Mouse (Mus musculus) cerebellum, adult 2 months (tissue): ENCODE data around the gene Larp1. TPM values are rescaled to one million over a fixed set of nuclear protein-coding genes. Genes with fewer than 3 reads are reported as not detected.

ENCODE experiments used
- DNase-seq, 2 experiments: peaks; one replicate each; pipeline ENCODE4 v3.0.0; 2021
- H3K27ac ChIP-seq: fragments of 200-500 bp; 2 replicates; pipeline ENCODE4 v1.5.1; 2012; ENCODE audit warnings: low read length, control low read depth, inconsistent platforms; ENCODE audit not compliant: insufficient read depth
- H3K27me3 ChIP-seq: fragments of 200-500 bp; 2 replicates; pipeline ENCODE4 v1.6.1; 2012; ENCODE audit warnings: inconsistent platforms, mild to moderate bottlenecking, low read length, moderate library complexity; ENCODE audit not compliant: control insufficient read depth, insufficient read depth
- H3K4me1 ChIP-seq: fragments of 200-500 bp; 2 replicates; pipeline ENCODE4 v1.6.1; 2011; ENCODE audit warnings: low read length; ENCODE audit not compliant: control insufficient read depth, insufficient read depth
- H3K4me3 ChIP-seq: fragments of 200-500 bp; replicated peaks from 2 replicates; pipeline ENCODE3; 2011; ENCODE audit warnings: mild to moderate bottlenecking, low read depth, low read length, control low read depth; ENCODE audit not compliant: insufficient read depth
- CTCF ChIP-seq: fragments of 200-500 bp; IDR thresholded peaks from 2 replicates; pipeline ENCODE4 v1.5.1; 2011; ENCODE audit warnings: low read depth, mild to moderate bottlenecking, control low read depth, low read length, moderate library complexity, borderline replicate concordance; ENCODE audit not compliant: insufficient read depth
- POLR2A ChIP-seq: fragments of 200-500 bp; IDR thresholded peaks from 2 replicates; pipeline ENCODE4 v1.6.1; 2011; ENCODE audit warnings: low read length, control low read depth, borderline replicate concordance; ENCODE audit not compliant: insufficient read depth
- WGBS: fragments of 180-500 bp; shearing (Covaris S2); methylation state at CpG from one replicate; pipeline ENCODE4 v1.1.7; 2018; 5-methylcytosine and 5-hydroxymethylcytosine counted together
- polyA plus RNA-seq: library from polyadenylated mRNA; depleted of rRNA; stranded (reverse); fragments of >200 nt; gene quantifications from 2 replicates; pipeline ENCODE4 v1.2.3, GENCODE M21; 2012

Gene Larp1
- polyA plus RNA-seq, 1 experiment, result 54.5 TPM

GRCm38 (mm10) chr11:58012674-58013073 is 3.8 kb downstream of the Larp1 start:
- Histone ChIP-seq H3K27ac (no peak overlapping the region), H3K4me3 (no peak overlapping the region), H3K4me1 (peaks cover 16% of the 10 kb centered on the region), H3K27me3 (no peaks in the 10 kb centered on the region)
- WGBS, result 64% methylated on average over 1 of the region's 1 CpGs
- no peak for DNase-seq
- TF ChIP-seq POLR2A (no peak), CTCF (no peak)

DNA sequence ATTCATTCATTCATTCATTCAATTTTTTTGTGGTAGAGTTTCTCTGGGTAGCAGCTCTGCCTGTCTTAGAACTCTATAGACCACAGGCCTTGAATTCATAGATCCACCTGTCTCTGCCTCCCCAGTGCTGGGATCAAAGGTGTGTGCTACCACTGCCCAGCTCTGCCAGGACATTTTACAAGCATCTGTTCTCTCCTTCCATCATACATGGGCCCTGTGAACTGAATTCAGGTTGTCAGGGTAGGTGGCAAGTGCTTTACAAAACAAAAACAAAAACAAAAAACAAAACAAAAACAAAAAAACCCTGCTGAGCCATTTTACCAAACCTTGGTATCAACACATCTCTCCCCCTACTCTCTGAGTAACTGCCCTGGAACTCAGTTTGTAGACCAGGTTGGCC is 4.2 kb downstream of the Larp1 start:
- TF ChIP-seq POLR2A (no peak), CTCF (no peak)
- no peak for DNase-seq
- no peak overlapping the region for H3K4me3 ChIP-seq
- no peaks in the 10 kb centered on the region for H3K27me3 ChIP-seq
- no peak overlapping the region for H3K27ac ChIP-seq
- peaks cover 16% of the 10 kb centered on the region for H3K4me1 ChIP-seq

DNA sequence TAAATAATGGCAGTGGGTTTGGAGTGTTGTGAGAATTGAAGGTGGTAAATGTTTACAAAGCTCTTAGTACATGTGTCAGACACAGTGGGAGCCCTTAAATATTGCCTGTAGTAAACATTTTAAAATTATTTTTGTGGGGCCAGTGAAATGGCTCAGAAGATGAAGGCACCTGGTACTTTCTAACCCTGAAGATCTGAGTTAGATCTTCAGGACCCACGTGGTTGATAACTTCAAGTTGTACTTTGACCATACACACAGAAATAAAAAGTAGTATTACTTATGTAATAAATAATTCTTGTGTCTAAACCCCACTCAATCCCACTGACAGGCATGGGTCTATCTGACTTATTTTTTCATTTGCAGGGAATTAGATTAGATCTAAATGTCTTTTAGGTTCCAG is 5.7 kb downstream of the Larp1 start:
- H3K27ac ChIP-seq, result no peak overlapping the region
- no peak for DNase-seq
- TF ChIP-seq CTCF (no peak), POLR2A (no peak)
- no peak overlapping the region for H3K4me3 ChIP-seq
- H3K27me3 ChIP-seq, result no peaks in the 10 kb centered on the region
- 87% methylated on average over 1 of the region's 1 CpGs for WGBS
- peaks cover 16% of the 10 kb centered on the region for H3K4me1 ChIP-seq

GRCm38 (mm10) chr11:58015339-58015738 is 6.5 kb downstream of the Larp1 start:
- 67% methylated on average over 2 of the region's 2 CpGs for WGBS
- TF ChIP-seq POLR2A (no peak), CTCF (no peak)
- peaks cover 16% of the 10 kb centered on the region for H3K4me1 ChIP-seq
- no peak for DNase-seq
- no peaks in the 10 kb centered on the region for H3K27me3 ChIP-seq
- H3K4me3 ChIP-seq, result no peak overlapping the region
- H3K27ac ChIP-seq, result no peak overlapping the region

DNA sequence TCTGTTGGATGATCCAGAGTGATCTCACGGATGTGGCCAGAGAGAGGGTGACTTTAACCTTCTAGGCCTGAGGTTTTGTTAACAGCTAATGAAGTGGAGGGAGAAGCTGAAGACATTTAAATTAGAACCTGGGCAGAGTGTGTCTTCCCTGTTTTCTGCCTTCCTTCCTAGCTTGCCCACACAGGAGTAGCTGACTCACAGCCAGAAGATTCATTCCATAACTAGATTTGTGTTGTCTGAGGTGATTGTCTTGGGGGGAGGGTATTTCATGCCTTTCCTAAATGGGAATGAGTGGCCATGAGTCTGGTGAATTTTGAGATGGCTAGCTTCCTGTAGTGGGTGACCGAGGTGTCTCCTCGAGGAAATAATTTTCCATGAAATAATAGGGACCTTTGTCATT is 7.5 kb downstream of the Larp1 start:
- H3K4me3 ChIP-seq, result no peak overlapping the region
- no peak for DNase-seq
- no peaks in the 10 kb centered on the region for H3K27me3 ChIP-seq
- WGBS, result 43% methylated on average over 3 of the region's 3 CpGs
- TF ChIP-seq CTCF, result no peak
- no peak for TF ChIP-seq POLR2A
- peaks cover 15% of the 10 kb centered on the region for H3K4me1 ChIP-seq
- H3K27ac ChIP-seq, result no peak overlapping the region

DNA sequence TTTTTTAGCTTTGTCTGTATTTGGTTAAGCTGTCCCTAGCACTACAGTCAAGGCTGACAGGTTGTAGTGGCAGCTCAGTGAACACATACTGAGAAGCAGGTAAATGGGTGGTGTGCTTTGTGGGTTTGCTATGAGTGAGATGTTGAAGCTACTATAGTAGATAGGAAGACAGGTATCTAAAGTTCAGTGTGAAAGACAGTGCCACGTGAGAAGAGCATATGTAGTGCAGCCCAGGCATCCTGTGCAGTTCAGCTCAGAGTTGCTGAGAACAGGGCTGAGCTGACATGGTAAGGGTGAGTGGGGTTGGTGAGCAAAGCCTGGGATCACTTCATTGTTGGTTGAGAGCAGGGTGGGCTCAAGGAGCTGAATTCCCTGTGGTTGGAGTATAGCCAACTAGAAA is 8.6 kb downstream of the Larp1 start:
- H3K4me1 ChIP-seq, result peaks cover 21% of the 10 kb centered on the region
- TF ChIP-seq POLR2A, result no peak
- no peak for TF ChIP-seq CTCF
- WGBS, result 20% methylated on average over 1 of the region's 1 CpGs
- no peak for DNase-seq
- no peak overlapping the region for H3K4me3 ChIP-seq
- no peak overlapping the region for H3K27ac ChIP-seq
- no peaks in the 10 kb centered on the region for H3K27me3 ChIP-seq

DNA sequence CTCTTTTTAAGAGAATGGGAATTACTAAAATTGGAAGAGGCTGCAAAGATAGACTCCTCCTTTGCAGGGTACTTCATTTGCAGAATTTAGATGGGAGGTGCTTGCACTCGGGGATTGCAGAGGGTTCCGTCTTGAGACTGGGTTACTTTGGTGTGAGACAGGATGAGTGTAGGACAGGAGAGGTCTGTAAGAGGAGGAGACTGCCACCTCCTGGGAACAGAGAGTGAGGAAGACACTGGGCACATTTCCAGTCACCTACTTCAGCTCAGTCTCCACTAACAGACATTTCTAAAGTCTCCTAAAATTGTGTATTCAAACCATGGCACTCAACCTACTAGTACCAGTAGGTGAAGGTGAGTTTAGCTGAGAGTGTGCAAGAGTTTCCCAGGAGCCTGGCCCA is 9.4 kb downstream of the Larp1 start:
- 7% methylated on average over 2 of the region's 2 CpGs for WGBS
- no peak overlapping the region for H3K4me3 ChIP-seq
- peak in 1 of 2 experiments; percentile 53 for DNase-seq
- no peaks in the 10 kb centered on the region for H3K27me3 ChIP-seq
- H3K27ac ChIP-seq, result no peak overlapping the region
- TF ChIP-seq POLR2A (no peak), CTCF (peak; percentile 23; the same call in 1 of the 2 replicates)
- peaks cover 21% of the 10 kb centered on the region for H3K4me1 ChIP-seq

DNA sequence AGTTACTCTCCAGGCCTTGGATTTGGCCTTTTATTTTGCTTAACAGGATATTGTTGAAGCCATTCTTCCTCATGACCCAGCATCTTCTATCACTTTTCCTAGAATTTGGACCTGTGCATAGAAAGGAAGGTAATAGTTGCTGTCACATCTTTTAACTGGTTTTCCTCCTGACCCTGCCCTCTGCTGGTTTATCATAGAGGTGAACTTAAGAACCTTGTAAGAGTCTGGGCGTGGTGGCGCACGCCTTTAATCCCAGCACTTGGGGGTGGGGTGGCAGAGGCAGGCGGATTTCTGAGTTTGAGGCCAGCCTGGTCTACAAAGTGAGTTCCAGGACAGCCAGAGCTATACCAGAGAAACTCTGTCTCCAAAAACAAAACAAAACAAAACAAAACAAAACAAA is 9.8 kb downstream of the Larp1 start:
- H3K27me3 ChIP-seq, result no peaks in the 10 kb centered on the region
- WGBS, result 90% methylated on average over 4 of the region's 4 CpGs
- no peak overlapping the region for H3K27ac ChIP-seq
- peaks cover 21% of the 10 kb centered on the region for H3K4me1 ChIP-seq
- TF ChIP-seq POLR2A, result no peak
- no peak for TF ChIP-seq CTCF
- H3K4me3 ChIP-seq, result no peak overlapping the region
- DNase-seq, result no peak

GRCm38 (mm10) chr11:58021095-58021494 is 12.2 kb downstream of the Larp1 start:
- WGBS, result 25% methylated on average over 1 of the region's 1 CpGs
- H3K27ac ChIP-seq, result no peak overlapping the region
- no peak for TF ChIP-seq POLR2A
- TF ChIP-seq CTCF, result no peak
- peaks cover 28% of the 10 kb centered on the region for H3K4me1 ChIP-seq
- no peak overlapping the region for H3K4me3 ChIP-seq
- H3K27me3 ChIP-seq, result no peaks in the 10 kb centered on the region
- DNase-seq, result peak in 1 of 2 experiments; percentile 34
